Mouse (Mus musculus): Measurements from ENCODE around the gene Utrn. TPM values are rescaled to one million over a fixed set of nuclear protein-coding genes. Genes with fewer than 3 reads are reported as not detected.

Gene Utrn
- total and polyA plus RNA-seq, 2 experiments from 2014 or later: 24.6 to 25.0 TPM

DNA sequence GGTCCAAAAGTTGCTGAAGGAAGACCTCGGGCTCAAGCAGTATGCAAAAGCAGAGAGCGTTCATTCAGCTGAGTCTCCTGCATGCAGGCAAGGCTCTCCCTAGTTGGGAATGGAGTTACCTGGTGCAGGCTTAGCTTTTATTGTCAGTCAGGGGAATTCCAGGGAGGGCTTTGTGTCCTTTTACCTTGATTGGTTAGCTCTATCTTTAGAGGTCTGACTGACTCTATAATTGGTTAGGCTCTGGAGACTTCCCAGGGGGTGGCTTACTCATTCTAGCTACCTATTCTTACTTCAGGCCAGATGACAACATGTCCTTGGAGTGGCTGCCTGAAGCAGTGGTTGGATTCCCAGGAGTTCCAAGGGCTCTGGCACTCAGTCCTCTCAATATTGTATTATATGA lies 40.7 kb upstream of the Utrn start:
- Histone ChIP-seq H3K4me1 (ENCODE audit: insufficient read depth, low read length) (no peaks in the 10 kb centered on the region), H3K9me3 (ENCODE audit: low read length) (no peaks in the 10 kb centered on the region), H3K4me3 (ENCODE audit: low read length) (no peak overlapping the region), H3K9ac (replicated peaks; ENCODE audit: low read length) (no peak overlapping the region), H3K36me3 (ENCODE audit: insufficient read depth, low read length) (no peaks in the 10 kb centered on the region), H3K27ac (no peak overlapping the region), H3K27me3 (ENCODE audit: insufficient read depth, low read length) (no peaks in the 10 kb centered on the region), H3K4me2 (ENCODE audit: low read depth, low read length) (no peak overlapping the region)
- no peak for TF ChIP-seq CTCF (IDR thresholded peaks at IDR 0.05; ENCODE audit: low read depth)
- DNase-seq (ENCODE audit: low spot score): no peak
- no peak for ATAC-seq
- 89% methylated on average over 2 of the region's 2 CpGs for WGBS

DNA sequence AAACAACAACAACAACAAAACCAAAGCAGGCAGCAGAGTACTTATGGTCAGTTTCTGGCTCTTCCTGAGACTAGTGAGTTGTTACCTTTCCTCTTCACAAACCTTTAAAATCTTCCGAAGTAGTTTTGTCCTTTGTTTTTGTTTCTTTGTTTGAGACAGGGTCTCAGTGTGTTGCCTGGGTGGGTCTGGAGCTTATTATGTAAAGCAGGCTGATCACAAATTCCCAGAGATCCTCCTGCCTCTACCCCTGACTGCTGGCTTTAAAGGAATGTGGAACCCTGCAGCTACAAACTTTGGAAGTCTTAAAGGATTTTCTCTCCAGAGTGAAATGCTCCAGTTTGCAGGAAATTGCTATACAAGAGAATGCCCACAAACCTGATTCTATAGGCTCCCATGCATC lies 40.0 kb upstream of the Utrn start:
- no peak overlapping the region for H3K4me3 ChIP-seq (ENCODE audit: low read length)
- no peaks in the 10 kb centered on the region for H3K9me3 ChIP-seq (ENCODE audit: low read length)
- no peak overlapping the region for H3K27ac ChIP-seq
- no peaks in the 10 kb centered on the region for H3K27me3 ChIP-seq (ENCODE audit: insufficient read depth, low read length)
- no peak for ATAC-seq
- no peak for TF ChIP-seq CTCF (IDR thresholded peaks at IDR 0.05; ENCODE audit: low read depth)
- H3K36me3 ChIP-seq (ENCODE audit: insufficient read depth, low read length): no peaks in the 10 kb centered on the region
- no peaks in the 10 kb centered on the region for H3K4me1 ChIP-seq (ENCODE audit: insufficient read depth, low read length)
- DNase-seq (ENCODE audit: low spot score): no peak
- no peak overlapping the region for H3K4me2 ChIP-seq (ENCODE audit: low read depth, low read length)
- no peak overlapping the region for H3K9ac ChIP-seq (replicated peaks; ENCODE audit: low read length)
- WGBS: 18% methylated on average over 1 of the region's 1 CpGs

DNA sequence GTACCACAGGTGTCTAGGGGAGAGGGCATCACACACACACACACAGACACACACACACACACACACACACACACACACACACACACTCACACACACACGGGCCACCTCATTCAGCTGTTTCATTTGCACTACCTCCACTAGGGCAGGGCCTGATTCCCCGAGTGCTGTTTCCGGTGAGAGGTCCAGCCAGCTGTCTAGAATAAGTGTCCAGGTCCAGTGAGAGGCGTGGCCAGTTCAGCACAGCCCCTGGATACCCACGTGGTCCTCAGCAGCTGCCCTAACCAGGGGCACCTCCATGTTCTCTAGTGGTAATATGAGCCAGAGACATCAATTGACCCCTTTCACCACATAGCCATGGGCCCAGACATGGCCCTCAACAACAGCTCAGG lies 35.0 kb upstream of the Utrn start:
- no peak overlapping the region for H3K4me2 ChIP-seq (ENCODE audit: low read depth, low read length)
- H3K9ac ChIP-seq (replicated peaks; ENCODE audit: low read length): no peak overlapping the region
- no peak overlapping the region for H3K4me3 ChIP-seq (ENCODE audit: low read length)
- no peak for TF ChIP-seq CTCF (IDR thresholded peaks at IDR 0.05; ENCODE audit: low read depth)
- no peak for DNase-seq (ENCODE audit: low spot score)
- WGBS: 79% methylated on average over 5 of the region's 5 CpGs
- H3K36me3 ChIP-seq (ENCODE audit: insufficient read depth, low read length): no peaks in the 10 kb centered on the region
- no peaks in the 10 kb centered on the region for H3K4me1 ChIP-seq (ENCODE audit: insufficient read depth, low read length)
- no peaks in the 10 kb centered on the region for H3K27me3 ChIP-seq (ENCODE audit: insufficient read depth, low read length)
- 0 out of 2 replicates have a peak, but pooled peaks have one; percentile 24 for ATAC-seq
- no peak overlapping the region for H3K27ac ChIP-seq
- H3K9me3 ChIP-seq (ENCODE audit: low read length): no peaks in the 10 kb centered on the region

DNA sequence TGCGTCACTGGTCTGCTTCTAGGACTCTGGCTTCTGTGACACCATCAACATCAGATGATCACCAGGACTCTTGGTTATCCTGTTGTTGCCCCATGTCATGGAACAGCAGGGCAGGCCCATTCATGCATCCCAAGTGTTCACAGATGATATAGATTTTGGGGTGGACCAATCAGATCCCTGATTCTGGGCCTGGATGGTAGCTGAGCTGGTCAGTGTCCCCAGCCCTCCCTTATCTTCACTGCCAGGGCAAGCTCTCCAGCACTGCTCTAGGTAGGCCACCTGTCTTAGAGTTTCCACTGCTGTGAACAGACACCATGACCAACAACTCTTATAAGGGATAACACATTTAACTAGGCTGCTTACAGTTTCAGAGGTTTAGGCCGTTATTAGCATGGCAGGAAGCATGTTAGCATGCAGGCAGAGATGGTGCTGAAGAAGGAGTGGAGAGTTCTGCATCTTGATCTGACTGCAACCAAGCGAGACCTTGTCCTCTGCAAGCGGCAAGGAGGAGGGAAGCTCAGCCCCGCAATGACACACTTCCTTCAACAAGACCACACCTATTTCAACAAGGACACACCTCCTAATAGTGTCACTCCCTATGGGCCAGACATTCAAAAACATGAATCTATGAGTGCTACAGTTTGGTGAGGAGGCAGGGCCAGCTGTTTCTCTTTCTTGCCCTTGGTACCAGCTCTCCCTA lies 34.4 kb upstream of the Utrn start:
- Histone ChIP-seq H3K9me3 (ENCODE audit: low read length) (no peaks in the 10 kb centered on the region), H3K4me2 (ENCODE audit: low read depth, low read length) (no peak overlapping the region), H3K27me3 (ENCODE audit: insufficient read depth, low read length) (no peaks in the 10 kb centered on the region), H3K27ac (no peak overlapping the region), H3K4me3 (ENCODE audit: low read length) (no peak overlapping the region), H3K9ac (replicated peaks; ENCODE audit: low read length) (no peak overlapping the region), H3K36me3 (ENCODE audit: insufficient read depth, low read length) (no peaks in the 10 kb centered on the region), H3K4me1 (ENCODE audit: insufficient read depth, low read length) (no peaks in the 10 kb centered on the region)
- no peak for TF ChIP-seq CTCF (IDR thresholded peaks at IDR 0.05; ENCODE audit: low read depth)
- ATAC-seq: no peak
- WGBS: 86% methylated on average over 5 of the region's 5 CpGs
- DNase-seq (ENCODE audit: low spot score): no peak

DNA sequence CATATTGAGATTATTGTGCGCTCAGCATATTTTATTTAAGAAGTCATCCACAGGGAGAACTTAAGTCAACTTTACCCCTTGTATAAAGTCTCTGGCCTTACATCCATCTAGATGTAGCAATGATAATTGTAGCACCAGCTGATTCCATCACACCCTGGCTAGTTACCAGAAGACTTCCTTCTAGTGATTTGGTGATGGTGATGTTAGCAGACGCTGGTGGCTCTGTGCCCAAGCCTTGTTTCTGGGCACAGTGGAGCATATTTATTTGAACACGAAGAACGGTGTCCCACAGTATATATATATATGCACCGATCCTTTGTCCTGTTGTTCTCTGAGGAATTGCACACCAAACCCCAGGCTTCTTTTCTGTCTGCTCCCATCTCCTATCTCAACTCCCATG lies 30.7 kb upstream of the Utrn start:
- Histone ChIP-seq H3K4me1 (ENCODE audit: insufficient read depth, low read length) (no peaks in the 10 kb centered on the region), H3K27ac (no peak overlapping the region), H3K27me3 (ENCODE audit: insufficient read depth, low read length) (no peaks in the 10 kb centered on the region), H3K4me2 (ENCODE audit: low read depth, low read length) (no peak overlapping the region), H3K4me3 (ENCODE audit: low read length) (no peak overlapping the region), H3K9ac (replicated peaks; ENCODE audit: low read length) (no peak overlapping the region), H3K36me3 (ENCODE audit: insufficient read depth, low read length) (no peaks in the 10 kb centered on the region), H3K9me3 (ENCODE audit: low read length) (no peaks in the 10 kb centered on the region)
- ATAC-seq: no peak
- DNase-seq (ENCODE audit: low spot score): no peak
- no peak for TF ChIP-seq CTCF (IDR thresholded peaks at IDR 0.05; ENCODE audit: low read depth)
- WGBS: 77% methylated on average over 5 of the region's 5 CpGs

DNA sequence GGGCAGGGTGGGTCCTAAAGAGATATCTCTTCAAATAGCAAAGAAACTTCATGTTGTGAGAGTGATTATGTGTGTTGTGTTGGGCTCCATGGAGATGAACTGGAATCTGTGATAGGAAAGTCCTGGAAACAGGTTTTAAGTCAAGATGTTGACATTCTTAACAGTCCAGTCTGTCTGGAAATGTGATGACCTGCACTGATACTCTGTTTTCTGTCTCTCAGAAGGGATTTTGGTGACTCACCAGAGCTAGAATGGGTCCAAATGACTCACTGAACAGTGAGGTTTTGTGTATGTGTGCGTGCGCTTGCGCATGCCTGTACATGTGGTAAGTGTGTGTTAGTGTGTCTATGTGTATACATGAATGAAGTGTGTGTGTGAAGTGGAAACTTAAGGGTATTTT lies 24.2 kb upstream of the Utrn start:
- Histone ChIP-seq H3K4me2 (ENCODE audit: low read depth, low read length) (no peak overlapping the region), H3K4me3 (ENCODE audit: low read length) (no peak overlapping the region), H3K9me3 (ENCODE audit: low read length) (no peaks in the 10 kb centered on the region), H3K27ac (no peak overlapping the region), H3K9ac (replicated peaks; ENCODE audit: low read length) (no peak overlapping the region), H3K36me3 (ENCODE audit: insufficient read depth, low read length) (no peaks in the 10 kb centered on the region), H3K27me3 (ENCODE audit: insufficient read depth, low read length) (no peaks in the 10 kb centered on the region), H3K4me1 (ENCODE audit: insufficient read depth, low read length) (no peaks in the 10 kb centered on the region)
- DNase-seq (ENCODE audit: low spot score) (no peak), ATAC-seq (no peak)
- TF ChIP-seq CTCF (IDR thresholded peaks at IDR 0.05; ENCODE audit: low read depth): no peak
- 97% methylated on average over 3 of the region's 3 CpGs for WGBS

DNA sequence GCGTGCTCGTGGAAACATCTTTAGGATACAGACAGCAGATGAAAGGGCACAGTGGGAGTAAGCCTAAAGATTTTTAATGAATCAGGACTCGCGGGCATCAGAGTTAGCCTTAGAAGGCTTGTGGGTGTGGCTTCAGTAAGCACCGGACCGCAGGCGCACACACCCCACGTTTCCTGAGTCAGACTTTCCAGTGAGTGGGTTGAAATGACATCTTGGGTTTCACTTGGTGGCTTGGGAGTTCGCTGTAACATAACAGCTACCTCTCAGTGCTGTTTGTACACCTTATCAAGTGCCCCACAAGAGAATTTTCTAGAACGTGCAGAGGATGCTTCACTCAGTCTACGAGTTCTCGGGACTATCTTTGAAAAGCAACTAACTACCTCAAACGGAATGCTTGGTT lies 19.2 kb upstream of the Utrn start:
- no peak overlapping the region for H3K27ac ChIP-seq
- H3K4me3 ChIP-seq (ENCODE audit: low read length): no peak overlapping the region
- H3K27me3 ChIP-seq (ENCODE audit: insufficient read depth, low read length): no peaks in the 10 kb centered on the region
- H3K4me1 ChIP-seq (ENCODE audit: insufficient read depth, low read length): no peaks in the 10 kb centered on the region
- WGBS: 77% methylated on average over 13 of the region's 13 CpGs
- no peaks in the 10 kb centered on the region for H3K9me3 ChIP-seq (ENCODE audit: low read length)
- H3K4me2 ChIP-seq (ENCODE audit: low read depth, low read length): no peak overlapping the region
- TF ChIP-seq CTCF (IDR thresholded peaks at IDR 0.05; ENCODE audit: low read depth): no peak
- no peak overlapping the region for H3K9ac ChIP-seq (replicated peaks; ENCODE audit: low read length)
- ATAC-seq (no peak), DNase-seq (ENCODE audit: low spot score) (no peak)
- H3K36me3 ChIP-seq (ENCODE audit: insufficient read depth, low read length): no peaks in the 10 kb centered on the region
